Mouse (Mus musculus) lung, postnatal 14 days (tissue): ENCODE measurements at regions not wholly inside any gene's neighbourhood (a gene's known extent, or its start where the extent isn't known, plus 50 kb on each side); places are given as distances from the start of the nearest gene placed in this dataset.

Experiments
- DNase-seq: peaks from one replicate; pipeline ENCODE4 v3.0.0; 2021

DNA sequence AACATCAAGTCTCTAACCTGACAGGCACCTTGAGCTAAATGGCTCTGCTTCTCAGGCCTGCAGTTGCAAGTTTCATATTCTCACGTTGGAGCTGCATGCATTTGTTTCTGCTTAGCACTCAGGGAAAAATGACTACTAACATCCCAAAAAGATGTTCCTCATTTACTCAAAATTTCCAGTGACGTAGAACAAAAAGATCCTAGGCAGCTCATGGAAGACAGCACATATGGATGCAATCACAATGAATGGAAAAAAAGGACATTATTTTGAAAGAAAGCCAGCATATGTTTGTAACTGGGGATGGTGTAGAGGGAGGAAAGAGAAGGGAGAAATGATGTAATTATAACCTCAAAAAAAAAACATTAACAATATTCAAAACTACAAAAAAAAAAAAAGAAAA, 751.2 kb upstream of the Fbxo33 start:
- DNase-seq: no peak

GRCm38 (mm10) chr12:59969948-59970347, 750.4 kb upstream of the Fbxo33 start:
- peak; percentile 2 for DNase-seq

DNA sequence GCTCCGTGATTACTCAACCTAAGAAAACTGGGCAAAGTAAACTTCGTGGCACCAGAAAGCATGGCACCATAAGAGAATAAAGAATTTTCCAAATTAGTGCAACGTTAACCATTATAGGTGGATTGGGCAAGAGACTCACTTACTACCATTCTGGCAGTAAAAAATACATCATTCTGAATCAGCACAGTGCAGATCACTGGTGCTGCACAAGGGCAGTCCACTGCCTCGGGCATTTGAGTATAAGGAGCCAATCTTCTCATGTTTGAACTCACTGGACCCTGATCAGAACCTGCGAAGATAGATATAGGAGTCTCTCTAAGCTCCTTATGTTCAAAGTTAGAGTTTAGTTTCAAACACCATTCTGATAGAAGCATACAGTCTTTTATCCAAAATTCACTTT, 747.7 kb upstream of the Fbxo33 start:
- no peak for DNase-seq

- no peak for DNase-seq
These were observed 741.6 kb upstream of the Fbxo33 start for GRCm38 (mm10) chr12:59961139-59961538.

- DNase-seq: no peak
These were observed 712.9 kb upstream of the Fbxo33 start for GRCm38 (mm10) chr12:59932471-59932870.

- DNase-seq: no peak
These were observed 705.5 kb upstream of the Fbxo33 start for GRCm38 (mm10) chr12:59925071-59925470.

DNA sequence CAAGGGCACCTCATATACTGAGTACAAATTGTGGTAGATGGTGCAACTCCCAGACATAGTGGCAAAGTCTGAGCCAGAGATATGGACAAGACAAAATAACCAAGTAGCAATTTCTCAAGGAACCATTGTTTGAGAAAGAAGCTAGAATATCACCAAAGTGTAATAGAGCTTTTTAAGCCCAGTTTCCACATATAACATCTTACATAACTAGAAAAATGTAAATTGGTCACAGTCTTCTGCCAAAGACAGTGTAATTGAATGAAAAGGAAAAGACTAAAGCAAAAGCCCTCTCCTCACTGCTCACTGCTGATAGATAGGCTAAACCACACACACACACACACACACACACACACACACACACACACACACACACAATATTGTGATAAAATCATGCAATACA, 679.4 kb upstream of the Fbxo33 start:
- DNase-seq: no peak

DNA sequence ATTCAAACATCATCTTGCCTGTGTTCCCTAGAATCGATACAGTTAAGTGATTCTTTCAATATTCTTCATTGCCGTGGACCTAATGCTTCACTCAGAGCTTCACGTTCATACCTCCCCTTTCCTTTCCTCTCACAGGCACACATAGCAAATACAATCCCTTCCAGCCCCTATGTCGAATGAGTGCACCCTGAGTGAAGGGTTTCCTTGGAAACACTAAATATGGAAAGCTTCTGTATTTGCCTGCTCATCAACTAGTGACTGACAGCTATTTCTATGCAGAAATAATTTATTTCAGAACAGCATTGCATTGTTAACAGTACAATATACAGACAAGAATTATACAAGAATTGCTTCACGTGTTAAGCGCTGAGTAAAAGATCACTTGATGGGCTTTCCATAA, 671.4 kb upstream of the Fbxo33 start:
- DNase-seq: no peak
